Mouse (Mus musculus) left cerebral cortex, postnatal 36 days (tissue): ENCODE data around the gene 4931422A03Rik. TPM values are rescaled to one million over a fixed set of nuclear protein-coding genes. Genes with fewer than 3 reads are reported as not detected.
A peak's percentile ranks its signal among the peaks of the same experiment; 100 is the strongest.
"Not testable (repeated sequence)": the region's sequence is repeated elsewhere in the genome, so short reads cannot be mapped to it uniquely, and the experiment has no call there.

Source experiments
- DNase-seq, 2 experiments: peaks; one replicate each; pipeline ENCODE4 v3.0.0; 2021 to 2022; ENCODE audit warnings: low spot score in 2 of 2, mixed read lengths in 1 of 2
- intact Hi-C: fragments of 180-260 bp; cut with DNase I; formaldehyde crosslinking; loops from one replicate; pipeline ENCODE4 v1.15.1; 2025
- total RNA-seq, 2 experiments: library from RNA; stranded (reverse); gene quantifications; 2 replicates each; pipeline ENCODE4 v1.2.3; 2021

The 4931422A03Rik gene
- total RNA-seq, 2 experiments from 2014 or later: not detected

- intact Hi-C loops: loop anchor here (10.0 kb wide), 2 partner anchors 394 to 554 kb away; no protein-coding TSS in a partner anchor
- no peak for DNase-seq
Observed at GRCm38 (mm10) chr2:104030381-104030780, 2.2 kb upstream of the 4931422A03Rik start.

- intact Hi-C loops: no loop called here
- no peak for DNase-seq
Observed at GRCm38 (mm10) chr2:104029074-104029473, 913 bp upstream of the 4931422A03Rik start.

GRCm38 (mm10) chr2:104027458-104028138, 563 bp downstream of the 4931422A03Rik start, which contains the start of gene Fbxo3:
Gene Fbxo3 (plus strand): TSS chr2:104027721.
- peak; percentile 81 for DNase-seq
- intact Hi-C loops: no loop called here

GRCm38 (mm10) chr2:104024656-104025055, 3.5 kb downstream of the 4931422A03Rik start:
- intact Hi-C loops: no loop called here
- DNase-seq: no peak

GRCm38 (mm10) chr2:104023096-104023495, 5.1 kb downstream of the 4931422A03Rik start:
- intact Hi-C loops: no loop called here
- DNase-seq: no peak

- intact Hi-C loops: loop anchor here (10.0 kb wide), 1 partner anchor 444 kb away; the partner anchor contains the start of gene Abtb2
- not testable (repeated sequence) for DNase-seq
Observed at GRCm38 (mm10) chr2:104008853-104009252, 19.3 kb downstream of the 4931422A03Rik start.

GRCm38 (mm10) chr2:104007793-104008519, 20.2 kb downstream of the 4931422A03Rik start:
- no peak for DNase-seq
- intact Hi-C loops: loop anchor here (10.0 kb wide), 1 partner anchor 443 kb away; the partner anchor contains the start of gene Abtb2

GRCm38 (mm10) chr2:104002711-104003413, 25.3 kb downstream of the 4931422A03Rik start:
- peak; percentile 68 to 70 for DNase-seq
- intact Hi-C loops: loop anchor here (10.0 kb wide), 1 partner anchor 438 kb away; the partner anchor contains the start of gene Abtb2

- intact Hi-C loops: loop anchor here (10.0 kb wide), 1 partner anchor 437 kb away; the partner anchor contains the start of gene Abtb2
- DNase-seq: no peak
Observed at GRCm38 (mm10) chr2:104001861-104002260, 26.3 kb downstream of the 4931422A03Rik start.

GRCm38 (mm10) chr2:104001076-104001475, 27.1 kb downstream of the 4931422A03Rik start:
- intact Hi-C loops: loop anchor here (10.0 kb wide), 1 partner anchor 436 kb away; the partner anchor contains the start of gene Abtb2
- DNase-seq: no peak

GRCm38 (mm10) chr2:103992618-103993332, 35.4 kb downstream of the 4931422A03Rik start:
- intact Hi-C loops: no loop called here
- DNase-seq: no peak

GRCm38 (mm10) chr2:103992162-103992561, 36.0 kb downstream of the 4931422A03Rik start:
- no peak for DNase-seq
- intact Hi-C loops: no loop called here

GRCm38 (mm10) chr2:103991303-103991702, 36.9 kb downstream of the 4931422A03Rik start:
- no peak for DNase-seq
- intact Hi-C loops: no loop called here

GRCm38 (mm10) chr2:103989724-103990123, 38.4 kb downstream of the 4931422A03Rik start:
- intact Hi-C loops: loop anchor here (10.0 kb wide), 1 partner anchor 195 kb away; the partner anchor contains the start of gene Caprin1

GRCm38 (mm10) chr2:103987595-103987994, 40.6 kb downstream of the 4931422A03Rik start:
- not testable (repeated sequence) for DNase-seq
- intact Hi-C loops: loop anchor here (10.0 kb wide), 1 partner anchor 193 kb away; the partner anchor contains the start of gene Caprin1

More at GRCm38 (mm10) chr2:103989724-103990123, 38.4 kb downstream of the 4931422A03Rik start:
- no peak for DNase-seq

- intact Hi-C loops: loop anchor here (10.0 kb wide), 1 partner anchor 188 kb away; the partner anchor contains the start of gene Caprin1
- DNase-seq: no peak
Observed at GRCm38 (mm10) chr2:103983146-103983545, 45.0 kb downstream of the 4931422A03Rik start.

- intact Hi-C loops: loop anchor here (1.0 to 10.0 kb wide), 2 partner anchors 110 to 187 kb away; partner anchors contain the start of gene Caprin1
Observed at GRCm38 (mm10) chr2:103982250-103982649, 45.9 kb downstream of the 4931422A03Rik start.

GRCm38 (mm10) chr2:103977716-103978115, 50.4 kb downstream of the 4931422A03Rik start:
- DNase-seq: no peak
- intact Hi-C loops: no loop called here

More at GRCm38 (mm10) chr2:103982250-103982649, 45.9 kb downstream of the 4931422A03Rik start:
- peak; percentile 44 to 71 for DNase-seq

- intact Hi-C loops: no loop called here
- no peak for DNase-seq
Observed at GRCm38 (mm10) chr2:103977216-103977615, 50.9 kb downstream of the 4931422A03Rik start.
